Mouse (Mus musculus) liver, adult 2 months (tissue): ENCODE results near the gene A530016L24Rik.

Source experiments
- CTCF ChIP-seq: fragments of 200-500 bp; IDR thresholded peaks from 2 replicates; pipeline ENCODE4 v1.5.1; 2011; ENCODE audit warnings: low read depth, low read length, control low read depth
- POLR2A ChIP-seq: fragments of 200-500 bp; IDR thresholded peaks from 2 replicates; pipeline ENCODE4 v1.6.1; 2011; ENCODE audit warnings: low read length, control low read depth; ENCODE audit not compliant: insufficient read depth; ENCODE audit errors: extremely low read depth

- TF ChIP-seq CTCF: no peak
- no peak for TF ChIP-seq POLR2A
Observed at GRCm38 (mm10) chr12:112463750-112464444, 25.4 kb upstream of the A530016L24Rik start.
